Mouse (Mus musculus) kidney, postnatal 0 days (tissue): ENCODE measurements at regions not wholly inside any gene's neighbourhood (a gene's known extent, or its start where the extent isn't known, plus 50 kb on each side); places are given as distances from the start of the nearest gene placed in this dataset.

Experiments used
- ATAC-seq: fragments of 200-750 bp; cut with Nextera tagmentation; replicated peaks from 2 replicates; pipeline ENCODE4 v1.8.0; 2017; ENCODE audit warnings: low read depth, moderate number of reproducible peaks, moderate TSS enrichment, moderate library complexity; ENCODE audit not compliant: low FRiP score
- DNase-seq: peaks from one replicate; pipeline ENCODE4 v3.0.0-alpha.2; 2016; ENCODE audit warnings: low spot score
- H3K27ac ChIP-seq: fragments of 300-500 bp; sonication (generic); 2 replicates; pipeline ENCODE4 v1.5.1; 2014; ENCODE audit warnings: mild to moderate bottlenecking
- H3K27me3 ChIP-seq: fragments of 300-500 bp; sonication (generic); 2 replicates; pipeline ENCODE4 v1.6.1; 2014; ENCODE audit warnings: low read length, mixed read lengths; ENCODE audit not compliant: insufficient read depth
- H3K36me3 ChIP-seq: fragments of 300-500 bp; sonication (generic); 2 replicates; pipeline ENCODE4 v1.6.1; 2014; ENCODE audit warnings: low read length, mixed read lengths; ENCODE audit not compliant: insufficient read depth
- H3K4me1 ChIP-seq: fragments of 300-500 bp; sonication (generic); replicated peaks from 2 replicates; pipeline ENCODE4 v1.6.1; 2014; ENCODE audit warnings: antibody characterized with exemption, low read length, mixed read lengths; ENCODE audit not compliant: insufficient read depth
- H3K4me2 ChIP-seq: fragments of 300-500 bp; sonication (generic); 2 replicates; pipeline ENCODE4 v1.6.1; 2014; ENCODE audit warnings: mild to moderate bottlenecking, low read length, moderate library complexity, mixed read lengths
- H3K4me3 ChIP-seq: fragments of 300-500 bp; sonication (generic); replicated peaks from 2 replicates; pipeline ENCODE4 v1.5.1; 2014; ENCODE audit warnings: low read depth, low read length
- H3K9ac ChIP-seq: fragments of 300-500 bp; sonication (generic); 2 replicates; pipeline ENCODE4 v1.6.1; 2014; ENCODE audit warnings: low read depth, low read length
- H3K9me3 ChIP-seq: fragments of 300-500 bp; sonication (generic); replicated peaks from 2 replicates; pipeline ENCODE4 v1.6.1; 2016; ENCODE audit warnings: low read length, inconsistent platforms, mixed read lengths
- CTCF ChIP-seq: IDR thresholded peaks from 2 replicates; pipeline ENCODE4 v1.5.1; 2016; ENCODE audit warnings: antibody characterized with exemption, low read depth, mild to moderate bottlenecking, moderate library complexity
- WGBS: fragments of 180-500 bp; shearing (Covaris S2); extraction: QIAGEN DNeasy Blood & Tissue Kit; methylation state at CpG from one replicate; pipeline ENCODE4 v1.1.7; 2014; 5-methylcytosine and 5-hydroxymethylcytosine counted together

DNA sequence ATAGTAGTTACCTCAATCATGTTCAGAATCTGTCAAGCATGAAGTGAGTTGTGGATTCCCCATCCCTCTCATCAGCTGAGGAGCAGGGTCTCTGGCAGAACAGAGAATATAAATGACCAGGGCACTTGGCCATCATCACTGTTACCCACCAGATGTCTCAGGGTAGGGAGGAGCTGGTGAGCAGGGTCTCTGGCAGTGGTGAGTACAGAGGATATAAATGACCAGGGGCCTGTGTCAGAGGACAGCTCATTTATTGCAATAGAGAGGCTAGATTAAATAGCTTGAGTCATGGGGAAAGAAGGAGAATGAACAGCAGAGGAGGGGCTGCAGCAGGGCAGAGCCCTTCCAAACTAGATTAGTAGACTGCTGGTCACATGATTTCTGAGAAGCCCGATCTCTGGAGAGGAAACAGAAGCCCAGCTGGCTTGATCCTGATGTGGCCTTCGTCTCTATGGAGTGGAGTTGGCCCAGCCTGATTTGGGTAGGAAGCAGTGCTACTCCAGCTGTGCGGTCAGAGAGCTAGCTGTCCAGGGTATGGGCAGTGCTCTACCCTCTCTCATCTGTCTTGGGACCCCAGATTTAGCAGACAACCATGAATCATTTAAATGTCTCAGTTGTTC lies 766.3 kb downstream of the Dach1 start:
- no peaks in the 10 kb centered on the region for H3K36me3 ChIP-seq
- DNase-seq (peak; percentile 9), ATAC-seq (no peak)
- H3K4me3 ChIP-seq, result no peak overlapping the region
- no peak overlapping the region for H3K9ac ChIP-seq
- H3K4me2 ChIP-seq, result no peak overlapping the region
- 48% methylated on average over 3 of the region's 3 CpGs for WGBS
- H3K27ac ChIP-seq, result no peak overlapping the region
- TF ChIP-seq CTCF, result no peak
- no peaks in the 10 kb centered on the region for H3K27me3 ChIP-seq
- no peaks in the 10 kb centered on the region for H3K9me3 ChIP-seq
- H3K4me1 ChIP-seq, result no peaks in the 10 kb centered on the region

DNA sequence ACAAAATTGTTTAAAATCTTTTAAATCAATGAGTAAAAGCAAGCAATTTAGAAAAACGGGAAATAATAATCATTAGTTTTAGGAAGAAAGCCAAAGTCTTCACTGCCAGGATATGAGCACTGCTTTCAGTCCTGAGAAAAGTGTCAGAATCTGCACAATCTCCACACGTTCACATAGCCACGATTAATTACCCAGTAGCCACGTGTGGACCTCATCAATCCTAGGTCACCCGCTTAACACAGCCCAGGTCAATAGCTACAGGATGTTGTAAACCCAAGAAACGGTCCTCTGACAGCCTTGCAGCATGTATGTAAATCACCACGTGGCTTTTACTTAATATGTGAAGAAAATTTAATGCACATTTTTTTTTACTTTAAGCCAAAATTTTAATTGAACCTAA lies 773.2 kb downstream of the Dach1 start:
- no peak overlapping the region for H3K4me3 ChIP-seq
- no peak for ATAC-seq
- WGBS, result 33% methylated on average over 7 of the region's 7 CpGs
- no peaks in the 10 kb centered on the region for H3K36me3 ChIP-seq
- TF ChIP-seq CTCF, result no peak
- H3K4me1 ChIP-seq, result no peaks in the 10 kb centered on the region
- no peaks in the 10 kb centered on the region for H3K27me3 ChIP-seq
- no peaks in the 10 kb centered on the region for H3K9me3 ChIP-seq
- DNase-seq, result no peak
- no peak overlapping the region for H3K4me2 ChIP-seq
- H3K9ac ChIP-seq, result no peak overlapping the region
- no peak overlapping the region for H3K27ac ChIP-seq

DNA sequence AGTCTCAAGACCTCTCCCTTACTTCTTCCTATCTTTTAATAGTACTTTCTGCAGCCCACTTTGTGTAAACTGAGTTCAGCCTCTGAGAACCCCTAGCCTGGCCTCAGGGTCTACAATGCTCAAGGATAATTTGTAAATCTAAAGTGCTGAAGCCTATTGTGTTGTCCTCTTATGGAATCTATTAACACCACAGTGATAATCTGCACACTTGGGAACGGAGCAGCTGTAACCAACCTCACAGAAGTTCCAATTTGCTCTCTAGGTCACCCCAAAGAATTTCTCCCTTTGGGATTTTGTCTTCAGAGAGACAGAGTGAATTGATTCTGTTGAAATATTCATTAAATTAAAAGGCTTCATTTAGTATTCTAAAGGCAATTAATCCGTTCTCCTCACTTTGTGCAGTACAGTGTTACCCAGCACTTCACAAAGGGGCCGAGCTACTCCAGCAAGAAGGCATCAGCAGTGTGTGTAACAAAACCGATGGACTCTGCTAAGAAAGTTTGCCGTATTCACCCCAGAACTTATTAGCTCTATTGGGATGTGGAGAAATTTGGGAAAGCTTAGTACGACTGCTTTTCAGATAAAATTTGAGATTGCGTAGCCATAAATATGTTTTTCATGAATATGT lies 773.7 kb downstream of the Dach1 start:
- no peak for TF ChIP-seq CTCF
- H3K27me3 ChIP-seq, result no peaks in the 10 kb centered on the region
- no peaks in the 10 kb centered on the region for H3K9me3 ChIP-seq
- WGBS, result 73% methylated on average over 7 of the region's 7 CpGs
- no peak overlapping the region for H3K27ac ChIP-seq
- no peak for DNase-seq
- no peak overlapping the region for H3K4me3 ChIP-seq
- H3K36me3 ChIP-seq, result no peaks in the 10 kb centered on the region
- no peak overlapping the region for H3K4me2 ChIP-seq
- no peaks in the 10 kb centered on the region for H3K4me1 ChIP-seq
- no peak overlapping the region for H3K9ac ChIP-seq
- no peak for ATAC-seq

DNA sequence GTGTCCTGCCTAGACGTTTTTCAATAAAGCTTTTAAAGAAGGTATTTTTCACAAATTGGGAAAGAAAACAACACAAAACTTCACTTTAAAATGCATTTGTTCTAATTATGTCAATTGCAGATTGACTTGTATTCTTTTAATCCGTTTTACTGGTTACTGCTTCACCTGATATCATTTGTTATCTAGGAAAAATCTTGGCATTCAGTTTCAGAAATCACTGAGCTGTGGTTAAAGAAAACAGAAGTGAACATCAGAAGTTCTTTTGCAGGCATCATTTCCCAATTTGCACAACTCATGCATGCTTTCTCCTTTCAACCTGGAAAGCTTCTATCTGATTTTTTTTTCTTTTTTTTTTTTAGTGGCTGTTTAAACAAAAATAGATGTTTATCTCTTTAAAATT lies 780.6 kb downstream of the Dach1 start:
- Histone ChIP-seq H3K36me3 (no peaks in the 10 kb centered on the region), H3K4me2 (no peak overlapping the region), H3K27me3 (no peaks in the 10 kb centered on the region), H3K9ac (no peak overlapping the region), H3K9me3 (no peaks in the 10 kb centered on the region), H3K4me1 (no peaks in the 10 kb centered on the region), H3K4me3 (no peak overlapping the region), H3K27ac (no peak overlapping the region)
- ATAC-seq (no peak), DNase-seq (no peak)
- WGBS, result 33% methylated on average over 2 of the region's 2 CpGs
- no peak for TF ChIP-seq CTCF

DNA sequence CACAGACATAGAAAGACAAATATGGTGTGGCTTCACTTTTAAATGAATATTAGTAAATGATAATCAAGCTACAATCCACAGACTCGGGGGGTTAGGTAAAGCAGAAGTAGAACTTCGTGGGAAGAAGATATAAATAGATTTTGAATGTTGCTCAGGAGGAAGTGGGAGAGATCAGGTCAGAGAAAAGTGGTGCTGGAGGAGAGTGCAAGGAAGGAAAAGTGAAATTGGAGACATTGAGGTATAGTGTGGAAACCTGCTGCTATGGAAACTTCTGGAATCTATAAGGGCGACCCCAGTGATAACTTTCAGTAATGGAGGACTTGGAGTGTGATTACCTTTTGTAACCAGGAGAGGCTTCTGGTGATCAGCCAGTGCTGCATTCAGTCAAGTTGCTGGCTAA lies 789.4 kb downstream of the Dach1 start:
- Histone ChIP-seq H3K27me3 (no peaks in the 10 kb centered on the region), H3K36me3 (no peaks in the 10 kb centered on the region), H3K4me1 (no peaks in the 10 kb centered on the region), H3K9ac (no peak overlapping the region), H3K4me2 (no peak overlapping the region), H3K27ac (no peak overlapping the region), H3K9me3 (no peaks in the 10 kb centered on the region), H3K4me3 (no peak overlapping the region)
- DNase-seq (no peak), ATAC-seq (no peak)
- TF ChIP-seq CTCF, result no peak
- WGBS, result 66% methylated on average over 3 of the region's 3 CpGs

DNA sequence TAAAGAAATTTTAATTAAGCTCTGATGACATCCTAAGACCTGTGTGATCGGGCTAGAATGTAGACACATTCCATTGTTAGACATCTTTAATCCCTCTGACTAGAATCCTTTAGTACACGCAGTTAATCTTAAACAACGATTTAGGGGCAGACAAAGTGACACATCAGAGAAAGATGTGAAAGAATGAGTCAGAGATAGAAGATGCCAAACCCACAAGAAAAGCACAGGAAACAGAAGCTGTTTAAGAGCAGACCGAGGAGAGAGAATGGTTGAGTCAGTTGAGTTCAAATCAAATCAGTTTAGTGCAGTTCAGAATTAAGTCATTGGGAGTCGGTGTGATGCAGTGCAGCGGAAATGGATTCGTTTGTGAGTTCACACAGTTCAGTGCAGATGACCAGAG lies 812.6 kb downstream of the Dach1 start:
- no peaks in the 10 kb centered on the region for H3K27me3 ChIP-seq
- TF ChIP-seq CTCF, result no peak
- no peak overlapping the region for H3K4me2 ChIP-seq
- H3K9ac ChIP-seq, result no peak overlapping the region
- H3K4me1 ChIP-seq, result no peaks in the 10 kb centered on the region
- WGBS, result 85% methylated on average over 7 of the region's 7 CpGs
- H3K36me3 ChIP-seq, result no peaks in the 10 kb centered on the region
- no peaks in the 10 kb centered on the region for H3K9me3 ChIP-seq
- no peak overlapping the region for H3K4me3 ChIP-seq
- no peak overlapping the region for H3K27ac ChIP-seq
- ATAC-seq (no peak), DNase-seq (no peak)

DNA sequence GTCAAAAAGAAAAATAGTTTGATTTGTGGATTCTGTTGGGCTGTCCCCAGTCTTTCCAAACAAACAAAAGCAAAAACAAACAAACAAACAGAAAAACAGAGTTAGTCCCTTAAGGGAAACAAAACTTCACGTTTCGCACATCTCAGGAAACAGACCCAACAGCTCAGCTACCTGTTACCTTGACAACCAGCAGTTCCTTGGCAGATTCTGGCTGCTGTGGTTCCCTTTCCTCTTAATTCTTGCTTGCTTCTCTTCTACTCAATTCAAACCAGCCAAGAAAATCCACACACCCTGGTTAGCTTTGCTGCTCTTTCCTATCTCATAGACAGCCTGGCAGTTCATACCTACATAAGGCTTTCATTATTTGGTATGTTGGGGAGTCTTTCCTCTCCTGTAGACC lies 821.6 kb downstream of the Dach1 start:
- H3K9ac ChIP-seq, result no peak overlapping the region
- ATAC-seq, result no peak
- WGBS, result 69% methylated on average over 2 of the region's 2 CpGs

More for the DNA sequence above, 821.6 kb downstream of the Dach1 start:
- Histone ChIP-seq H3K36me3 (no peaks in the 10 kb centered on the region), H3K4me1 (no peaks in the 10 kb centered on the region), H3K4me2 (no peak overlapping the region), H3K9me3 (no peaks in the 10 kb centered on the region), H3K27me3 (no peaks in the 10 kb centered on the region), H3K4me3 (no peak overlapping the region), H3K27ac (no peak overlapping the region)
- no peak for DNase-seq
- no peak for TF ChIP-seq CTCF
